Mouse (Mus musculus) WW6 (cell line): Measurements from ENCODE around the gene Tdrd1.

Experiments used
- DNase-seq: peaks from one replicate; pipeline ENCODE4 v3.0.0-alpha.2; 2013; ENCODE audit warnings: low read depth, low spot score

Tdrd1 gene

GRCm38 (mm10) chr19:56910561-56910960 lies 84.6 kb downstream of the Tdrd1 start:
- no peak for DNase-seq

- DNase-seq = no peak
These were observed 87.8 kb downstream of the Tdrd1 start for GRCm38 (mm10) chr19:56913761-56914160.

GRCm38 (mm10) chr19:56914658-56915057 lies 88.6 kb downstream of the Tdrd1 start:
- no peak for DNase-seq

GRCm38 (mm10) chr19:56915084-56915483 lies 89.1 kb downstream of the Tdrd1 start:
- no peak for DNase-seq
